Mouse (Mus musculus) kidney, postnatal 0 days (tissue): ENCODE results near the gene Ldlr. TPM values are rescaled to one million over a fixed set of nuclear protein-coding genes. Genes with fewer than 3 reads are reported as not detected.

ENCODE experiments used
- ATAC-seq: fragments of 200-750 bp; cut with Nextera tagmentation; replicated peaks from 2 replicates; pipeline ENCODE4 v1.8.0; 2017; ENCODE audit warnings: low read depth, moderate number of reproducible peaks, moderate TSS enrichment, moderate library complexity; ENCODE audit not compliant: low FRiP score
- DNase-seq: peaks from one replicate; pipeline ENCODE4 v3.0.0-alpha.2; 2016; ENCODE audit warnings: low spot score
- H3K27ac ChIP-seq: fragments of 300-500 bp; sonication (generic); 2 replicates; pipeline ENCODE4 v1.5.1; 2014; ENCODE audit warnings: mild to moderate bottlenecking
- H3K27me3 ChIP-seq: fragments of 300-500 bp; sonication (generic); 2 replicates; pipeline ENCODE4 v1.6.1; 2014; ENCODE audit warnings: low read length, mixed read lengths; ENCODE audit not compliant: insufficient read depth
- H3K36me3 ChIP-seq: fragments of 300-500 bp; sonication (generic); 2 replicates; pipeline ENCODE4 v1.6.1; 2014; ENCODE audit warnings: low read length, mixed read lengths; ENCODE audit not compliant: insufficient read depth
- H3K4me1 ChIP-seq: fragments of 300-500 bp; sonication (generic); replicated peaks from 2 replicates; pipeline ENCODE4 v1.6.1; 2014; ENCODE audit warnings: antibody characterized with exemption, low read length, mixed read lengths; ENCODE audit not compliant: insufficient read depth
- H3K4me2 ChIP-seq: fragments of 300-500 bp; sonication (generic); 2 replicates; pipeline ENCODE4 v1.6.1; 2014; ENCODE audit warnings: mild to moderate bottlenecking, low read length, moderate library complexity, mixed read lengths
- H3K4me3 ChIP-seq: fragments of 300-500 bp; sonication (generic); replicated peaks from 2 replicates; pipeline ENCODE4 v1.5.1; 2014; ENCODE audit warnings: low read depth, low read length
- H3K9ac ChIP-seq: fragments of 300-500 bp; sonication (generic); 2 replicates; pipeline ENCODE4 v1.6.1; 2014; ENCODE audit warnings: low read depth, low read length
- H3K9me3 ChIP-seq: fragments of 300-500 bp; sonication (generic); replicated peaks from 2 replicates; pipeline ENCODE4 v1.6.1; 2016; ENCODE audit warnings: low read length, inconsistent platforms, mixed read lengths
- CTCF ChIP-seq: IDR thresholded peaks from 2 replicates; pipeline ENCODE4 v1.5.1; 2016; ENCODE audit warnings: antibody characterized with exemption, low read depth, mild to moderate bottlenecking, moderate library complexity
- WGBS: fragments of 180-500 bp; shearing (Covaris S2); extraction: QIAGEN DNeasy Blood & Tissue Kit; methylation state at CpG from one replicate; pipeline ENCODE4 v1.1.7; 2014; 5-methylcytosine and 5-hydroxymethylcytosine counted together
- polyA plus RNA-seq: library from polyadenylated mRNA; unstranded; fragments of >200 nt; fragmentation: Nextera tagmentation; extraction: Ambion mirVana; gene quantifications from 2 replicates; pipeline ENCODE4 v1.2.1, GENCODE M21; 2015

Gene Ldlr
- polyA plus RNA-seq, 1 experiment from 2014 or later: 16.9 TPM

DNA sequence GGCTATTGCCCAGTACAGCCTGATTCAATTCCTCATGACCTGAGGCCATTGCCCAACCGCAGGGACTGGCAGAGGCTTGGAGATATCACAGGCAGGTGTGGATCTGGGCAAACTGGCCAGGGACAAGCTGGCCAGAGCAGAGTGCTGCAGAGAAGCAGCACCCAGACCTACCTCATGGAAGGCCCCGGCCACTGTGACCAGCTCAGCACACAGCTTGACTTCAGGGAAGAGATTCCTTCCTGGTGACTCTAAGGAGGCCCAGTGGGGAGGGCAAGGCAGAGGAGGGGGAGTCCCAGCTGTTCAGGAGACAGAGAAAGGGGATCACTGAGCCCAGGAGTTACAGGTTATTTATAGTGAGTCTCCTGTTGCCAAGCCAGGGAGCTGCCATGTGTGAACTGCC lies 2.2 kb upstream of the Ldlr start:
- Histone ChIP-seq H3K27ac (no peak overlapping the region), H3K4me1 (peaks cover 16% of the 10 kb centered on the region), H3K4me2 (no peak overlapping the region), H3K27me3 (no peaks in the 10 kb centered on the region), H3K9ac (no peak overlapping the region), H3K4me3 (no peak overlapping the region), H3K36me3 (no peaks in the 10 kb centered on the region), H3K9me3 (no peaks in the 10 kb centered on the region)
- no peak for TF ChIP-seq CTCF
- DNase-seq: no peak
- ATAC-seq: no peak
- WGBS: 69% methylated on average over 2 of the region's 2 CpGs

DNA sequence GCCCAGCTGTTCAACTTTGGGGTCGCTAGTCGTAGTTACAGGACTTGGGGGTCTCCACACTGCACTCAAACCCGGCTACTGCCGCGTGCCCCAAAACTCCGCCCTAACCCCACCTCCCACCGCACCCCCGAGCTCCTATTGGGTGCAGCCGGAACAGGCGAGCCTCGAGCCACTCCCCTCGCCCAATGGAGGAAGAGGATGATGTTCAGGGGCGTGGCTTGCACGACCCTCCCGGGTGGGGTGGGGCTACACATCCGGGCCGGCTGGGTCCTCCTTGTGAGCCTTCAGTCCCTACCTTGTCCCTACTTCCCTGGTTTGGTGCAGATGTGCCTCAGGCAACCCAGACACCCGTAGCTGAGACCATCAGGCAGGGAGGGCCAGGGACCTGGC lies 859 bp downstream of the Ldlr start:
- Histone ChIP-seq H3K4me3 (peak overlapping the region; percentile 52), H3K27me3 (no peaks in the 10 kb centered on the region), H3K9ac (peak overlapping the region; percentile 60), H3K9me3 (no peaks in the 10 kb centered on the region), H3K36me3 (no peaks in the 10 kb centered on the region), H3K27ac (peak overlapping the region; percentile 88), H3K4me2 (peak overlapping the region; percentile 70), H3K4me1 (peaks cover 23% of the 10 kb centered on the region)
- ATAC-seq (peak; percentile 96), DNase-seq (peak; percentile 98)
- 3% methylated on average over 18 of the region's 18 CpGs for WGBS
- TF ChIP-seq CTCF: no peak

DNA sequence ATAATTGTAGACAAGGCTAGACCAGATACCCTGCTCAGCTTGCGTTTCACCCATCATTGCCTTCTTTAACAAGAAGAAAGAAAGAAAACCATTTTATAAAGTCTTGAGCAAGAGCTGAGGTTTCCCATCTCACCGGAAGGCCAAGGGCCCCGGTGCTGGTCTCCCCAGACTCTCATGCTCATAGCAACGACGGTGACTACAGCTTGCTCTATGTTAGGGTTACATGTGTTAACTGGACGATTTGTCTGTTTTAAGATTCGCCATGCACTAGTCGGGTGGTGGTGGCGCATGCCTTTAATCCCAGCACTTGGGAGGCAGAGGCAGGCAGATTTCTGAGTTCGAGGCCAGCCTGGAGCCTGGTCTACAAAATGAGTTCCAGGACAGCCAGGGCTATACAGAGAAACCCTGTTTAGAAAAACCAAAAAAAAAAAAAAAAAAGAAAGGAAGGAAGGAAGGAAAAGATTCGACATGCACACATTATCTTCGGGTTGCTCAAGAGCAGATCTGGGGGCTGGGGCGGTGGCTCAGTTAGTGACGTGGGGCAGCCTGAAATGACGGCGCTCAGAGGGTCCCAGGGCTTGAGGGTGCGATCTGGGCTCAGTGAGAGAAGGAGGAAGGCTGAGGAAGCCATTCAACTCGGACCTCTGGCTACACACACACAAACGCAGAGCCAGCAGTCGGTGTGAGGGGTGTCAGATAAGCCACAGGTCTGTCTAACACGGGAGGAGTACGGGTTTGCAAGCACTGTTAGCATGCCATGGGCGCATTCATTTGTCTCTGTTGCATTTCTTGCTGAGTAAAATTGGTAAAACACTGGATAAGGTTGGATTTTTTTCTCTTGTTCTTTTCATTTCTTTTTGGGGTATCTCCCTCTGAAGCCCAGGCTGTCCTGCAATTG lies 2.2 kb downstream of the Ldlr start:
- TF ChIP-seq CTCF: no peak
- no peak for DNase-seq
- H3K9ac ChIP-seq: no peak overlapping the region
- H3K36me3 ChIP-seq: no peaks in the 10 kb centered on the region
- peaks cover 24% of the 10 kb centered on the region for H3K4me1 ChIP-seq
- H3K27me3 ChIP-seq: no peaks in the 10 kb centered on the region
- no peak for ATAC-seq
- H3K27ac ChIP-seq: no peak overlapping the region
- H3K9me3 ChIP-seq: no peaks in the 10 kb centered on the region
- peak overlapping the region; percentile 52; the same call in 1 of the 2 replicates for H3K4me3 ChIP-seq
- 72% methylated on average over 23 of the region's 23 CpGs for WGBS
- peak overlapping the region; percentile 70 for H3K4me2 ChIP-seq

DNA sequence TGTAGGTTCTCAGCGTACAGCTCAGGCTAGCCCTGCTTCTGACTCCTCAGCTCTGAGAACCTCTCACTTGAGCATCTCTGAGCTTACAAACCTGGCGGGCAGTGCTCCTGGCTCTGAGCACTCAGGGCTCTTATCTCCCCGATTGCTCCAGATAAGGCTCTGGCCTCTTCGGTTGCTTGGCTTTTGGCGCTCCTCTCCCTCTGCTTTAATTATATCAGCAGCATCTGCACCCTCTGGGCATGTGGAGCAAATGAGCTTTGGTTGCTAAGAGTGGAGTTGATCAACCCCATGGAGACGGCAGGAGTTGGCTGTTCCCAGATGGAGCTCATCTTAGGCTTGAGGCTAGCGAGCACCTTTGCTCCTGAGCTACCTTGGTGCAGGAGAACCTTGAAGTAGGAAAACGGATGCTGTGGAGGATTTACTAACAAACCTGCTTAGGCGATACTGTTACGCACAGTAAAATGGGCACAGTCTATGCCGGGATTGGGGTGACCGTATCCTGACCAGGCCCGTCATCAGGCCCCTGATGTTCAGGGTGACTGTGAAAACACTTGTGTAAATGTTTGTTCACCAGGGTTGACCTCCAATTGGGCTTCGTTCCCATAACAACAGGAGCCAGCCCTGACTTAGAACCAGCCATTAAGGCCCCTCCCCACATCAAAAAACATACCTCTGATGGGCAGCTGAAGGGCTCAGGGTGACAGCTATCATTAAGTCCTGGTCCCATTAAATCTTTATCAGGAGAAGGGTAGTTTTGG lies 3.1 kb downstream of the Ldlr start:
- no peak for TF ChIP-seq CTCF
- 70% methylated on average over 14 of the region's 14 CpGs for WGBS
- Histone ChIP-seq H3K27ac (no peak overlapping the region), H3K9me3 (no peaks in the 10 kb centered on the region), H3K27me3 (no peaks in the 10 kb centered on the region), H3K9ac (no peak overlapping the region), H3K4me2 (no peak overlapping the region), H3K4me3 (no peak overlapping the region), H3K4me1 (peaks cover 24% of the 10 kb centered on the region), H3K36me3 (no peaks in the 10 kb centered on the region)
- ATAC-seq: no peak
- no peak for DNase-seq

DNA sequence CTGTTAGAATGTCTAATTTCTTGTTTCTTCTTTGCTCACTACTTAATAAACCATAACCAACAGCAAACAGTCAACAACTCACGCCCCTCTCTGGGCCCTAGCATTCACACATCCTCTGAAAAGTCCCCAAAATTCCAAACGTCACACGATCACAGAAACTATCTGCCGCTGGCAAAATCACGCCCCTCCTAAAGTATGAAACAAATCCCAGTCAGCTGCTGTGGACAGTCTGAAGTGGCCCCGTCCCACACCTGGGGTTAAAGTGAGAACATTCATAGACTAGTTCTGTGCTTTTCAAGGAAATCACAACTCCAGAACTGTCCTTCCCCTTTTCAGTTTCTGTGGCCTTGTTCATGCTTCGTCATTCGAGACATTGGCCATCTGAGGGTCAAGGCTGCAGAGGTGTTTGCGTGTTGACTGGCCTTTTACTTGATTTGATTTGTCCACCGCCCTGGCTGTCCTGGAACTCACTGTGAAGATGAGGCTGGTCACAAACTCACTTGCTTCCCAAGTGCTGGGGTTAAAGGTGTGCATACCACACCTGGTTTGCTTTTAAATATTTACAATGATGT lies 5.1 kb downstream of the Ldlr start:
- no peak overlapping the region for H3K27ac ChIP-seq
- TF ChIP-seq CTCF: no peak
- 80% methylated on average over 10 of the region's 10 CpGs for WGBS
- no peak overlapping the region for H3K9ac ChIP-seq
- H3K9me3 ChIP-seq: no peaks in the 10 kb centered on the region
- H3K4me3 ChIP-seq: no peak overlapping the region
- DNase-seq (no peak), ATAC-seq (no peak)
- peaks cover 22% of the 10 kb centered on the region for H3K4me1 ChIP-seq
- H3K4me2 ChIP-seq: no peak overlapping the region
- peaks cover 12% of the 10 kb centered on the region for H3K36me3 ChIP-seq
- H3K27me3 ChIP-seq: no peaks in the 10 kb centered on the region

DNA sequence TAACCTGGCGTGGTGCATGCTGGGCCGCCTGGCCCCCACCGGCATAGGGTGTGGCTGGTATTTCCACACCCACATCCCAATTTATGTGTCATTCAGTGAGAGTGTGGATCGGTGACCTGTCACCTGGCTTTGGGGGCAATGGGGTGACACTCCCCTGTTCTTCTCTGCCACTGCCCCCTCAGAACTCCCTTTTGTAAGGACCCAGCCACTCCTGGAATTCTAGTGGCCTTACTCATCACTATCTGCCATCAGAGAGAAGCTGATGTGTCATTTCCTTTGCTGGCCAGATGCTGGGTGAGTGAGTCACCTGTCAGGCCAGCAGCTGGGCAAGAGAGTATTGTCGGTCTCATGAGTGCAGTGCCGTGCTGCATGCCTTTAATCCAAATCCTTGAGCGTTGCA lies 6.0 kb downstream of the Ldlr start:
- no peaks in the 10 kb centered on the region for H3K27me3 ChIP-seq
- H3K9me3 ChIP-seq: no peaks in the 10 kb centered on the region
- DNase-seq (no peak), ATAC-seq (peak; percentile 38; the same call in 1 of the 2 replicates)
- no peak overlapping the region for H3K9ac ChIP-seq
- TF ChIP-seq CTCF: no peak
- WGBS: 78% methylated on average over 7 of the region's 7 CpGs
- peaks cover 21% of the 10 kb centered on the region for H3K36me3 ChIP-seq
- H3K4me2 ChIP-seq: no peak overlapping the region
- peaks cover 22% of the 10 kb centered on the region for H3K4me1 ChIP-seq
- H3K4me3 ChIP-seq: no peak overlapping the region
- H3K27ac ChIP-seq: no peak overlapping the region
